Mouse (Mus musculus) mesoderm, embryonic 11.5 days (tissue): Measurements from ENCODE around the gene Igsf3.

ENCODE experiments used
- DNase-seq: peaks from one replicate; pipeline ENCODE4 v3.0.0-alpha.2; 2012; ENCODE audit warnings: low read depth, low spot score

Igsf3 gene

GRCm38 (mm10) chr3:101376538-101377247, at the start of gene Igsf3:
Igsf3 (plus strand) TSS chr3:101377083.
- peak; percentile 87 for DNase-seq

- DNase-seq = no peak
These were observed 49.6 kb upstream of the Igsf3 start for GRCm38 (mm10) chr3:101327248-101327647.

DNA sequence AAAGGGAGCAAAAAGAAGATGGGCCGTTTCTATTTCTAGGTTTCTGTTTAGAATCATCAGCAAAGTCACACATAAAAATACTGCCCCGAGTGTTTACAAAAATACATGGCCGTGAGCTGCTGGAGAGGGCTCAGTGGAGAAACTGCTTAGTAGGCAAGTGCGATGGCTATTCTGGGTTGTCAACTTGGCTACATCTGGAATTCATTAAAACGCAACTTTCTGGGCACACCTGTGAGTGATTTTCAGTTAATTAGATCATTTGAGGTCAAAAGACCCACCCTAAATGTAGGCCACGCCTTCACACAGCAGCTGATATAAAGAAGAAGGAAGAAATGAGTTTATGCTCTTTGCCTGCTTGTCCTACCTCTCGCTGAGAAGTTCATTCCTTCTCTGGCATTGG, 48.3 kb upstream of the Igsf3 start:
- DNase-seq = no peak

- DNase-seq = no peak
These were observed 33.5 kb upstream of the Igsf3 start for GRCm38 (mm10) chr3:101343199-101343924.

GRCm38 (mm10) chr3:101344246-101344645, 32.6 kb upstream of the Igsf3 start:
- DNase-seq = no peak

- no peak for DNase-seq
These were observed 31.6 kb upstream of the Igsf3 start for GRCm38 (mm10) chr3:101345299-101345698.

DNA sequence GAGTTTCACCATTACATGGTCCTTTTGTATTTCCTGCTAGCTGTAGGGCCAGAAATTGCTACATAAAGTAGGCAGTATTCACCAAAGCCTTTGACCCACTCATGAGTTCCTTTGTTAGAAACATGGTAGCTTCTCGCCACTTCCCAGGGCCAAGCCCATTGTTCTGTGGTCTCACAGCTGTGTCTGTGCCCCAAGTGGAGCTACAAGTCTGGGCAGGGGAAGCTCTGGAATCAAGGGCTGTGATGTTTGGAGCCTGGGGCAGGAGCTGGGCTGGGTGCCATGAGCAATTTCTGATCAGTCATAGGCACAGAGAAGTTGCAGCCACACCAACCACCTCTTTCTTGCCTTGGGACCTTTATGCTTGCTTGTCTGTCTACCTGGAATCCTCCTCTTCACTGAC, 30.1 kb upstream of the Igsf3 start:
- DNase-seq = no peak

GRCm38 (mm10) chr3:101348501-101349161, 28.3 kb upstream of the Igsf3 start:
- DNase-seq = no peak

GRCm38 (mm10) chr3:101349542-101350307, 27.2 kb upstream of the Igsf3 start:
- DNase-seq = peak; percentile 48

DNA sequence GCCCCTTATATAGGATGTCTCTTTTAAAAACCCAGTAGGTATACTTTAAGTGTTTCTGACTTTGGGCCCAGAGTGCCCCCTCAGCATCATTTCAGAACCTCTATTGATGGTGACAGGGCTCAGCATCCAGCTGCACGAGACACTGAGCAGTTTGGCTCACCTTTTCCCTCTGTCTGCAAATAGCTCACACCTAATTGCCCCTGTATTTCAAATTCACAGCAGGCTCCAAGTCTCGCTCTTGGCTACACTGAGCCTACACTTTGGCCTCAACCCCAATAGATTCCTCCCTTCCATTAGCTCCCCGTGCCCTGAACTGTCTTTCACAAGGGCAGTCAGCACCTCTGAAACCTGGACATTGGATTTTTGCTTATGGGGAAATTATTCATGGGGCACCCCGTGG, 26.5 kb upstream of the Igsf3 start:
- no peak for DNase-seq

- DNase-seq = no peak
These were observed 22.4 kb upstream of the Igsf3 start for GRCm38 (mm10) chr3:101354490-101354889.

DNA sequence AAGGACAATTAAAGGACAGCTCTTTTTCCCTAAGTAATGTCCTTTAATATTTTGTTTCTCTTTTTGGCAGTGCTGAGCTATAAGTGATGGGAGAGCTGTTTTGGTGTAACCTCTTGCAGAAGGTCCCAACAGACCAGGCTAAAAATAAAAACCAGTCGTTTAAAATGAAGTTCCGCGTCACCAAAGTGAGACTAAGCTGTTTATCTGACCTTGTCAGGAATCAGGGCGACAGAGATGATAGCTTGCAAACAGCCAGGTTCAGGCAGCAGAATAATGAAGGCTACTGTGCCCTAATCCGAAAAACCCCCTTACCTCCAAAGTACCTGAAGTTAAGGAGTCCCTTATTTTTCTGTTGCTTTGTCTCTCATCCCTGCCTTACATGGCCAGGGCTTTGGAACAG, 21.2 kb upstream of the Igsf3 start:
- DNase-seq = no peak

DNA sequence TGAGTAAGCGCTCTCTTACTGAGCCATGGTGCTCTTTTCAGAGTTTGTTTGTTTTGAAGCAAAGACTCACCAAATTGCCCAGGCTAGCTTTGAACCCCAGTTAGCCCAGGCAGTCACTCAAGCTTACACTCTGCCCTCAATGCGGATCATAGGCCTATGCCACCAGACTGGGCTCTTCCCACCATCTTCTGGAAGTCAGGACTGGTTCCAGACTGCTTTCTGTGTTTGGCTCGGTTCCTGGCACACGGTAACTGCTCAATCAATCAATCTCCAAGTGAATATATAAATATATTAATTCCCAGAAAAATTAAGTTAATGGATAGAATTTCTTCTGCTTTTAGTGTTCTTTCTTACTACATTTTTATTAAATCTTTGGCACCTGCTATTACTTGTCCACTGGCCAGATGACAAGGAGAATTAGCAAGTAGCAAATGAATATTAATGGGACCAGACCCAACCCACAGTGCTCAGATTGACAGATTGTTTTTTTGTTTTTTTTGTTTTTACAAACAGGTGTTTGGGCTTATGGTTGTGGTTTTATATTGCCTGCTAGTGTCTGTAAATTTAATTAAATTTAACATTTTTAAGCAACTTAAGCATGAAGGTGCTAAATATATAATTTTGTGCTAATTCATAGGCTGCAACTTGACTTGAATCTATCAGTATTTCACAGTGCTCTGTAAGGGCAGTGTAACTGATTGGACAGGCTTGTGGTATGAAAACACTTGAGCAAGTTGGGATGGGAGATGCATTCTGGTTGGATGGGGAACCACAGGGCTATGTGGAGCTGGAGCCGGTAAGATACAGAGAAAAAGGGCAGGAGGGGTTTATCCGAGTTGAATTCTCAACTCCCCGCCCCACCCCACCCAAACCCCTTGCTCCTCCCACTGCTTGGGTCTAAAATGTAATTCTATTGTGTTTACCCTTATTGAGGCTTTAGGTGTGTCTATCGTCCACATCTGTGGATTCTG, 20.0 kb upstream of the Igsf3 start:
- DNase-seq = no peak

DNA sequence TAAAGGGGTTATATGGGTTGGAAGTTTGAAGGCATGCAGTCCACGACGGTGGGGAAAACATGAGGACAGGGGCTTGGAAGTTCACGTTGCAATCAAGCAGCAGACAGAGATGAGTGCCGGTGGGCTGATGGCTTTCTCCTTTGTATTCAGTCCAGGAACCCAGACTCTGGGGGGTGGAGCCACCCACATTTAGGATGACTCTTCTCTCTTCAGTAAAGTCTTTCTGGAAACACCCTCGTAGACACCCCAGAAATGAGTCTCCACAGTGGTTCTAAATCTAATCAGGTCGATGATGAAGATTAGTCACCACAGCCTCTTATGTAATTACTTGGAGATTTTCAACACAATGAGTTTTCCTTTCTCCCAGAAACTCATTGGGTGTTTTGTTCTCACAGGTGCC, 16.1 kb upstream of the Igsf3 start:
- no peak for DNase-seq

GRCm38 (mm10) chr3:101362391-101362790, 14.5 kb upstream of the Igsf3 start:
- DNase-seq = no peak

DNA sequence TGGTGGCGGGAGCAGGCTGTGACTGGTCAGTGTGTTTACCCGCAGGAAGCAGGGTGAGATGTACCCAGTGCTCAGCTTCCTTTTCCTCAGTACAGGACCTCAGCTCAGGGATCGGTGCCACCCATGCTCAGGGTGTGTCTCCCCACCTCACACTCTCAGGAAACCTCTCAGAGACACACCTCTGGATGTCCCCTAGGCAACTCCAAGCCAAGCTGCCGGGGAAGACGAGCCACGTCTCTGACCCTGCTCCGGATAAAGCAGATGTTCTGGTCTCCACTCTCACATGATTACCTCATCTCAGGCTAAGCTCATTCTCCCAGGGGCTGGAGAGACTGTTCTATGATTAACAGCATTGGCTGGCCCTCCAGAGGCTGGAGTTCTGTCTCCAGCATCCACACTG, 13.3 kb upstream of the Igsf3 start:
- no peak for DNase-seq

DNA sequence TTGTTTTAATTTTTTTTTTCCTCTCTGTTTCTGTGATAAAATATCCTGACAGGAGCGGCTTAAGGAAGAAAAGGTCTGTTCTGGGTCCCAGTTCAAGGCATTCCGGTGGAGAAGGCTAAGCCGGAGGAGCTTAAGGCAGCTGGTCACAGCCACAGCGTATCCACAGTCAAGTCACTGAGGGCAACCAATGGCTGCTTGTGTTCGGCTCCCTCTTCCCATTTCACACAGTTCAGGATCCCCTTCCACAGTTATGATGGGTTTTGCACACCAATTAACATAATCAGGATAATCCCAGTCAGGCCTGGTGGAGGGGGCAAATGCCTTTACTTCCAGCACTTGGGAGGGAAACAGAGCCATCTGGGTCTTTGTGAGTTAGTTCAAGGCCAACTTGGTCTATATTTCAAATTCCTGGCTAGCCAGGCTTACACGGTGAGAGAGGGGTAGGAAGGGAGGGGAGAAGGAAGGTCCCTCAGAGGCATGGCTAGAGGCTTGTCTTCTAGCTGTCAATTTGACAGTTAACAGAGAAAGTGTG, 11.7 kb upstream of the Igsf3 start:
- DNase-seq = no peak

GRCm38 (mm10) chr3:101365911-101366310, 11.0 kb upstream of the Igsf3 start:
- no peak for DNase-seq

DNA sequence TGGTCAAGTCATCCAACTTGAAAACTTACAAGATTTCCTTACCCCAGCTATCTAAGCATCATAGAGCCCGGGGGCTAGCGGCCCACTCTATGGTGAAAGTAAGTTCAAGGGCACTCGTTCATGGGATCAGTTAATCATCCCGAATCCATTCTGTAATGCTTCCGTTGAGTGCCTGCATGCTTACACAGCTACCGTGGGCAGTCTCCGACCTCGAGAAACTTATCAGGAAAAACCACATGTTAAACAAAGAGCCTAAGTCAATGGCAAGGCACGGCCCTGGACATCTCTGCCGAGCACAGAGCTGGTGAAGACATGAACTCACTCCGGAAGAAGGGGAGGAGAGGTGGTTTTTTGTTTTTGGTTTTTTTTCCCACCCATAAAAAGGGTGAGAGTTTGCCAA, 9.5 kb upstream of the Igsf3 start:
- DNase-seq = no peak

GRCm38 (mm10) chr3:101369301-101369881, 7.5 kb upstream of the Igsf3 start:
- no peak for DNase-seq
